Mouse (Mus musculus): ENCODE data around the gene Zbtb49.

The Zbtb49 gene

DNA sequence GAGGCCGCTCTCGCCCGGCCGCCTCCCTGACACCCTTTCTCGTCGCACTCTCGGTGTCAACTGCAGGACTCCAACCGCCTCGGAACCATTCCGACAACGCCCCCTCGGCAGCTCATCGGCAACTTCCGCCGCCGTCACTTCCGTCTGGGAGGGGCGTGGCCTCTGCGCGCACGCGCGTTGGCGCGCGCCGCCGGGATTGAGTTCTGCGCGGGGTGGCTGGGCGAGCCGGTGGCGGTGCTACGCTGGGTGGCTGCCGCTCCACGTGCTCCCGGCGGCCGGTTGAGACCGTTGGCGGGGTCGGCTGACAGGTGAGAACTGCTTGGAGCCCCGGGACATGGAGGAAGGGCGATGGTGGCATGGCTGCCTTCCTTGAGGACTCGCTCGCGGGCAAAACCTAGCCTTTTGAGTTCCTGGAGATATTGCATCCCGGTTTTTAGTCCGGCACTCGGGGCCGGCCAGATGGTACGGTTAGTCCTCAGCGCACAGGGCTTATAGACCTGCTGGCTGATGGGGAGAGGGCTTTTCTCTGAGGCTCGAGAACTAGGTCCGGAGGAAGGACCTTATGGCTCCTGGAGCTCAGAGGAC is at the start of gene Zbtb49, which contains the start of gene Lyar:
Gene Zbtb49 (minus strand): TSS at position 130 of the 585 bp plus-strand sequence.
Gene Lyar (plus strand): TSS at position 143 of the 585 bp plus-strand sequence.
- peak; percentile 93 to 97 for DNase-seq (ENCODE audit: low spot score in 2 of 2)

- DNase-seq (ENCODE audit: low spot score in 2 of 2), result peak; percentile 28 to 66
These were observed 39.9 kb upstream of the Zbtb49 start, which contains the start of gene Tmem128 for GRCm38 (mm10) chr5:38260107-38260682. Gene Tmem128, plus strand, starts transcription at chr5:38260185.

GRCm38 (mm10) chr5:38259455-38260106 is 39.3 kb upstream of the Zbtb49 start:
- no peak for DNase-seq (ENCODE audit: low spot score in 2 of 2)

GRCm38 (mm10) chr5:38258773-38259146 is 38.5 kb upstream of the Zbtb49 start:
- no peak for DNase-seq (ENCODE audit: low spot score in 2 of 2)

DNA sequence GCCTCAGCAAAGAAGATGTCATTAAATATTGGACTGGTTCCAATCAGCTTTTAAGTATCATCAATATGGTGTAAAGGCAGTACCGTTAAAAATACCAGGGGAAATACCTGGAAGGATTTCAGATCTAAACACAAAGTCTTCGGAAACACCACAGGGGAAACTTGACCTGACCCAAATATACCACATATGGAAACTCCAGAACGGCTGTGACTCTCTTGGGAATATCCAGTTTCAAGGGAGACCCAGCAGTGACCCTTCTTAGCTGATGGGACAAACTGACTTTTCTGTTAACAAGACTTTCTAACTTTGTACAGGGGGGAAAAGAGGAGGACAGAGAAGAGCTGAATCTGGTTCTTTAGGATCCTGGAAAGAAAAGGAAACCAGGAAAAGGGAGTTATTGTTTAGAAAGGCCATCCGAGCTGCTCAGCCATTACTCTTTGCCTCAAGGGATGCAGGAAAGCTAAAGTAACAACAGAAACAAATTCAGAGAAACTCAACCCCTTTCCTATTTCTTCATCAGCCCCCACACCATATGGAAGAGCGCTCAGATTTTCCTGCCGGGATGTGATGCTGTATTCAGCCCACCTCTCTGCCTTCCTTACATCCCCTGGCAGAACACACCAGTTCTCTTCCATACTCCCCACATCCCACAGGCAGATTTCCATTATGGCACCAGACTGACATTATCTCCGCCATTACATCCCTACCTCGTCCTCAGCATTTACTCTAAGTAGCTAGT is 37.9 kb upstream of the Zbtb49 start:
- DNase-seq (ENCODE audit: low spot score in 2 of 2), result no peak

DNA sequence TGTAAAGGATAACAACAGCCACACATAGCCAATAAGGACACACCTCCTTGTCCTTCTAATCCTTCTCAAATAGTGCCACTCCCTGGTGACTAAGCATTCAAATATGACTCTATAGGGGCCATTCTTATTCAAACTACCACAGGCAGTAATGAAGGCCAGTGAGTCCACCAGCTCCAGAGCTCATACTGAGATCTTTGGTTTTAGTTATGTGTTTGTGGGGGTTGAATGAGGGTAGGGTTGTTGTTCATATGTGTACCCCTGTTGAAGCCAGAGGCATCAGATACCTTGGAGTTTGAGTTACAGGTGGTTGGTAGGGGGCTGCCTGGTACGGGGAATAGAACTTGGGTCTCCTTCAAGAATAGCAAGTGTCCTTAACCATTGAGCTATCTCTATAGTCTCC is 36.3 kb upstream of the Zbtb49 start:
- DNase-seq (ENCODE audit: low spot score in 2 of 2), result no peak

DNA sequence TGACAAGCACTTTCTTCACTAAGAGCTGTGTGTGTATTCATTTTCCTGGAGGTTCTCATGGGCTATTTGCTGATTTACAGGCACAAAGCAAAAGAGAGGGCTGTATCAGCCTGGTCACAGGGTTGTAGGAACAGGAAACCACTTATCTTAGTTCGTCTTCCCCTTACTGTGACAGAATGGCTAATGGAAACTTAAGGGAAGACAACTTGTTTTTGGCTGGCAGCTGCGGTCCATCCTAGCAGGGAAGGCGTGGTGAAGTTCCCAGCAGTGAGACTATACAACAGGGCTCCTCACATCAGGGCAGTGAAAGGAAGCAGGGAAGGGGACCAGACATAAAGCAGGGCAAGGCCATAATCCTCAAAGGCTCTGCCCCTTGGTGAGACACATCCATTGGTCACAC is 35.4 kb upstream of the Zbtb49 start:
- DNase-seq (ENCODE audit: low spot score in 2 of 2), result no peak

DNA sequence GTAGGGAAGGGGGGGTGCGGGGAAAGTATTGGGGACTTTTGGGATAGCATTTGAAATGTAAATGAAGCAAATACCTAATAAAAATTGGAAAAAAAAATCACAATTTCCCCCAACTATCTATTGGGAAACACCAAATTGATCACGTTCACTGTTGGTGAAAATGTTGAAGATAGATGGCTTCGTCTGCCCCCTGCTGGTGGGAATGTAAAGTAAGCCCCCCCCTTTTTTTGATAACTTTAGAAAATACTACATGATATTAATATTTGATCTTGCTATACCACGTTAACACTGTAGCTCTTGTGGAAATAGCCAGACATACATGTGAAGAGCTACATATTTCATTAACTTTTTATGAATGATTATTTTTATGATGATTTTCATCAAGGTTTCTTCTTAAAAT is 34.9 kb upstream of the Zbtb49 start:
- DNase-seq (ENCODE audit: low spot score in 2 of 2), result no peak

DNA sequence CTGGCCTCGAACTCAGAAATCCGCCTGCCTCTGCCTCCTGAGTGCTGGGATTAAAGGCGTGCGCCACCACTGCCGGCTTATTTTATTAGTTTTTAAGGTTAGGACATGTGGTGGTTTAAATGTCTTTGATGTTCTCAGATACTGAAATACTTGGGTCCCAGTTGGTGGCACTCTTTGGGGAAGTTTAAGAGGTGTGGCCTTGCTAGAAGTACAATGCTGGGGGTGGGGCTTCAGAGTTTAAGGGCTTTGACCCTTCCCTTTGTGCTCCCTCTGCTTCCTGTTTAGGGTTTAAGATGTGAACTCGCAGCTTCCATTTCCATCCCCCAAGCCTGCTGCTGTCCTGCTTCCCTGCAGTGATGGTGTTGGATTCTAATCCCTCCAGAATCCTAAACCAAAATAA is 21.7 kb upstream of the Zbtb49 start:
- DNase-seq (ENCODE audit: low spot score in 2 of 2), result no peak

DNA sequence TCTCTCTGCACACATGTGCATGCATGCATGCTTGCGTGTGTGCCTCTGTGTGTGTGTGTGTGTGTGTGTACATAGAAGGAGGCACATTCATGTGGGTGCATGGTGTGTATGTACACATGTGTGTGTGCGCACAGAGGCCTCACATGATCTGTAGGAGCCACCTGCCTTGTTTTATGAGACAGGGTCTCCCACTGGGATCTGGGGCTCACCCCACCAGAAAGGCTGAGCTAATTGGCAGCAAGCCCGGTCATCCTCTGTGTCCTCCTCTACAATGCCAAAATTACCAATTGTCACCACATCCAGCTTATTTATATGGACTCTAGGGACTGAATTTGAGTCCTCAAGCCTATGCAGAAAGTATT is 21.2 kb upstream of the Zbtb49 start:
- DNase-seq (ENCODE audit: low spot score in 2 of 2), result peak in 1 of 2 experiments; percentile 13

DNA sequence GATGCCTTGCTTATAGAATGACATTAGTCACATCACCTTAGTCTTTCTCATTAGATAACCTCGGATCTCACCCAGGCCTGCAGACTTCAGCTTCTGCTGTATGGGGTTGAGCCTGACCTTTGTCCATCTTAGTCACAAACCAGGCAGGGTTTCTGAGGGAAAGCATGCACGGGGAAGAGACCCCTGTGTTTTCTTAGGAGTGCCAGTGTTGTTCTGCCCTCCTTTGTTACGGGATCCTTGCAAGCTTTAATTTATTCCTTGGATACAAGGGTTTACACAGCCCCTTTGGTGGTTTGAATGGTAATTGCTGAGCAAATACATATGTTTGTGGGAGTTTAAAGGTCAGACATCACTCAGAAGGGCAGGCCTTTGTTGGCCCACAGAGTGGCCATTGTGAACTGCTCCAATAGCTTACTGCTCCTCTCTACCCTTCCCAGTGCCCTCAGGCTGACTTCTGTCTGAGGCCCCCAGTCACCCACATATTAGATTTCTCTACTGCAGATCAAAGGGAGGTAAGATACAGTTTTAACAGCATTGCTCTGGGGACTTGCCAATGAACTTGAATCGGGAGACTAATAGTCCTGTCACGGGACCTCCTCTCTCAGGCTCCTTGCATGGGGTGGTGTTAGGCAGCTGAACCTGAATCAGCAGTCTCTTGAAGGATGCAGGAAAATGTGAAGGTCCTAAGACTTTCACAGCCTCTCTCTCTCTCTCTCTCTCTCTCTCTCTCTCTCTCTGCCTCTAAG is 20.6 kb upstream of the Zbtb49 start:
- no peak for DNase-seq (ENCODE audit: low spot score in 2 of 2)

- no peak for DNase-seq (ENCODE audit: low spot score in 2 of 2)
These were observed 16.4 kb upstream of the Zbtb49 start for GRCm38 (mm10) chr5:38236627-38237026.

DNA sequence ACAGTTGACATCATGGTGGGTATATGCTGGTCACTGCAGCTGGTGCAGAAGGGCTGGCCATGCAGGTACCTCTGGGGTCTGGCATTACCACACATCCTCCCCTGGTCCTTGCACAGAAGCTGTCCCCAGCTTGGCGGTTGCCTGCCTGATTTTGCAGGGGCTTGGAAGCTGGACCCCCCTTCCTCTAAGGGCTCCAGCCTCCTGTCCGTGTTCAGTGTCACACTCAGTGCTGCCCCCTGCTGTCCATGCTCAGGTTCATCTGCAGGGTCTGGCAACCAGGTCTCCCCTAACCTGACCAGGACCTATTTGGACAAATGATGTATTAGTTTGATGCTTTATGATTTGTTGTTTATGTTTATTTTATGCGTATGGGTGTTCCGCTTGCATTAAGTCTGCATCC is 15.2 kb upstream of the Zbtb49 start:
- DNase-seq (ENCODE audit: low spot score in 2 of 2), result peak in 1 of 2 experiments; percentile 56

DNA sequence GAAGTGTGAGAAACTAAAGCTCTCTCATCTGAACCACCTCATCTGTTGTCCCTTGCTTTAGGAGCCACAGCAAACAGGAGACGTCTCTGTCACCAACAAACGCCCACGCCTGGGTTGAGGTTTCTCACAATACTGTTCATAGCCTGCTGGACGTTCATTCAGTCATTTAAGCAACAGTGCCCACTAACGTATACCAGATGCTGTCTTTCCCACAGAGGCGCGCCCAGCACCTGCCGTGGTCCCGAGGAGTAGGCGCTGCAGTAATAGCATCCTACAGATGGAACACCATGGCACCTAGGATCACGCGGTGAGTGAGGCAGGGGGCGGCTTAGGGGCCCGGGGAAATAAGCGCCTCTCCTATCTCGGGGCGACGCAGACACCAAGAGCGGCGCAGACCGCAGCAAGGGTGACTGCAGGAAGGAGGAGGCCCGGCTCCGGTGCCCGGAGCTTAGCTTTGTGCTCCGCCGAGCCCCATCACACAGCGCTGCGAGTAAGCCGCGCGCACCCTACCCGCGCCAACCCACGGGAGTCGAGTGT is 418 bp downstream of the Zbtb49 start:
- peak in 1 of 2 experiments; percentile 10 for DNase-seq (ENCODE audit: low spot score in 2 of 2)

- DNase-seq (ENCODE audit: low spot score in 2 of 2), result no peak
These were observed 7.2 kb downstream of the Zbtb49 start for GRCm38 (mm10) chr5:38213009-38213408.

GRCm38 (mm10) chr5:38211691-38212090 is 8.6 kb downstream of the Zbtb49 start:
- no peak for DNase-seq (ENCODE audit: low spot score in 2 of 2)

DNA sequence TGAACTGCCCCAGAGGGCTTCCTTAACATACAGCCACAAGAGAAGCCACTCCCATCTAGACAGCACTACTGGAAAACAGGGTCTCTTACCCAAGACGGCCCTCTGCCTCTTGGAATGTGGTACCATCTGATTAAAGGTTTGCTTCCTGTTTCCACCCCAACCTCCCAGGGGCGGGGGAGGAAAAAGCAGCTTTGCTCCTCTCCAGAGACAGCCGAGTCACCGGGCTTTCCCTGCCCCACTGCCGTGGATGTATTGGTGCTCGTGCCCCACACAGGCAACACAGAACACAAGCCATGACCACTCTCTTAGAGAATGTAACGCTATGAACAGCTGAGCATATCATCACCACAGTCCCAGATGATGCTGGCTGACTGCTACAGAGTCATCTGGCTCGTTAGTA is 11.3 kb downstream of the Zbtb49 start:
- no peak for DNase-seq (ENCODE audit: low spot score in 2 of 2)

DNA sequence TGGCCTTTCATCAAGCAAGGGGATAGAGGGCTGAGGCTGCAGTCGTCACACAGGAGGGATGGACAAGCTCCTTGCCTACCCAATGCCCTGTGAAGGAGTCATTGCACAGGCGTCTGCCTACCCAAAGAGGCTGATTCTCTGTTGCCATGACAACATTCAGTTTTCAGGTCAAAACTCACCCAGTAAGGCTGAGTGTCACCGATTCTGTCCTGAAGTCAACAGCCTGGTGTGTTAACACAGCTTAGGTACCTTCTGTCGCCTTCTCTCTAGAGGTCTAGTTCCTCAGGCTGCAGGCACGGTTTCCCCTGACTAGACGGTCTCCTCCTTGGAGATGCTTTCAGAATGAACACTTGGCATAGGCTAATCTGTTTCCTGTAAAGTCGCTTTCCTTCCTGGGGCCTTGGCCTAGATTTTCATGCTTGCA is 14.9 kb downstream of the Zbtb49 start:
- DNase-seq (ENCODE audit: low spot score in 2 of 2), result no peak

GRCm38 (mm10) chr5:38199686-38200085 is 20.6 kb downstream of the Zbtb49 start:
- no peak for DNase-seq (ENCODE audit: low spot score in 2 of 2)

DNA sequence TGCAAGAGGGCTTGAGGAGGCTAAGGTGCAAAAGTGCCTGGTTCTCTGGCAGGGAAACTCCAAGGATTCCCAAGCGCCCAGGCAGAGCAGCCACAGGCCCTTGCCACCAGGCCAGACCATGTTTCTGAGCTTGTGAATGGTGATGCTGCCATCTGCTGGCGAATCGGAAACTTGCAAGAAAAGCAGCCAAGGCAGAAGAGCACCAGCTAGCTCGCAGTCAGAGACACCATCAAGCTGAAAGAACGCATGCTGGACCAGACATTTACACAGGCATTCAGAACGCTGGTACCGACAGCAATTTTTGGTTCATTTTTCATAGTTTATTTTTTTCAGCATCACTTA is 22.8 kb downstream of the Zbtb49 start:
- peak; percentile 86 to 90 for DNase-seq (ENCODE audit: low spot score in 2 of 2)

- DNase-seq (ENCODE audit: low spot score in 2 of 2), result no peak
These were observed 23.3 kb downstream of the Zbtb49 start for GRCm38 (mm10) chr5:38196821-38197481.

Data from cerebellum, postnatal 4 days (tissue).